Mouse (Mus musculus): Measurements from ENCODE around the gene Plcl1.

- TF ChIP-seq POLR2A (IDR thresholded peaks at IDR 0.05; ENCODE audit: low read depth, low read length): no peak
- TF ChIP-seq TBP (conservative IDR thresholded peaks at IDR 0.05; ENCODE audit: low read depth, low read length): no peak
- TF ChIP-seq CTCF (conservative IDR thresholded peaks at IDR 0.05 in 1 of 2, IDR thresholded peaks at IDR 0.05 in 1 of 2; ENCODE audit: low read depth in 2 of 2, low read length in 2 of 2): no peak
Observed at GRCm38 (mm10) chr1:55704707-55705106, 299.0 kb downstream of the Plcl1 start.

Measured in CH12.LX (cell line).